Mouse (Mus musculus): Measurements from ENCODE around the gene Ccdc74a. TPM values are rescaled to one million over a fixed set of nuclear protein-coding genes. Genes with fewer than 3 reads are reported as not detected.

The Ccdc74a gene
- polyA plus RNA-seq, 1 experiment, result 9.6 TPM

DNA sequence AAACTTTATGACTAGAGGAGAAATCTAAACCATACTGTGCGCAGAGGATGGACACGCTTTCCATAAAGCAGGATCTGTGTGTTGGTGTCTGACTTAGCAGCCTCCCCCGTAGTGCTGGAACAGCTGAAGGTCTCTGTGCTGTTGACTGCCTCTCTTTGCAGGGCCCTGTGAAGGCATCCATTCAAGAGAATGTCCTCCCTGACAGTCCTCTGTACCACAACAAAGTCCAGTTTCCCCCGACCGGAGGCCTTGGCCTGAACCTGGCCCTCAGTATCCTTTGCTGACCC lies 20.1 kb upstream of the Ccdc74a start:
- Histone ChIP-seq H3K36me3 (ENCODE audit: control insufficient read depth, insufficient read depth) (peaks cover 70% of the 10 kb centered on the region), H3K4me3 (ENCODE audit: insufficient read depth, poor library complexity, severe bottlenecking) (no peak overlapping the region), H3K79me3 (ENCODE audit: low read depth) (peaks cover 4% of the 10 kb centered on the region), H3K79me2 (ENCODE audit: control insufficient read depth, insufficient read depth) (peaks cover 5% of the 10 kb centered on the region), H3K27me3 (ENCODE audit: control insufficient read depth, insufficient read depth, insufficient read length) (no peaks in the 10 kb centered on the region), H3ac (ENCODE audit: control insufficient read depth, insufficient read length, low read depth) (no peak overlapping the region)
- TF ChIP-seq FOSL1 (IDR thresholded peaks at IDR 0.05; ENCODE audit: insufficient read depth, low read length, poor library complexity, severe bottlenecking) (no peak), MYOG (IDR thresholded peaks at IDR 0.05; ENCODE audit: control insufficient read depth, extremely low read depth, insufficient read length) (no peak), MAX (IDR thresholded peaks at IDR 0.05) (no peak), MYOD1 (IDR thresholded peaks at IDR 0.05; ENCODE audit: control insufficient read depth, insufficient read length, low read depth) (no peak), USF1 (IDR thresholded peaks at IDR 0.05; ENCODE audit: low read depth) (no peak), CEBPB (IDR thresholded peaks at IDR 0.05; ENCODE audit: low read depth) (no peak), CTCF (IDR thresholded peaks at IDR 0.05; ENCODE audit: control insufficient read depth, insufficient read depth, insufficient read length) (no peak)

DNA sequence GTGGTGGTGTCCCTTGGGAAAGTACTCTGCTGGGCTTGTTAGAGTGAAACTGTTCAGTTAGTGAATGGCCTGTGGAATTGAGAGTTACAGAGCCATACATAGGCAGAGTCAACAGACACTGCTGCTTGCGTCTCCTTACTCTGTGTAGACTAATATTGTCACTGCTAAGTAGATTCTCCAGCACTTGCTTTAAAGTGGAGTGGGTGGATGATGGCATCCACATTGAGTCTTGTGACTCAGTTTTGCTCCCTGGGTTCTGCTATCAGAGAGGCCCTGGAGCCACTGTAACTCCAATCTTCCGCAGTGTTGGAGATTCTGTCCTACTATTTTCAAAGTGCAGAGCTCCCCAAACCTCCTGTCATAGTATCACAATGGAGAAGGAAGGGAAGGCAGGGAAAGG lies 13.7 kb upstream of the Ccdc74a start:
- H3K27me3 ChIP-seq (ENCODE audit: control insufficient read depth, insufficient read depth, insufficient read length), result no peaks in the 10 kb centered on the region
- no peaks in the 10 kb centered on the region for H3K79me2 ChIP-seq (ENCODE audit: control insufficient read depth, insufficient read depth)
- H3K4me3 ChIP-seq (ENCODE audit: insufficient read depth, poor library complexity, severe bottlenecking), result no peak overlapping the region
- H3K79me3 ChIP-seq (ENCODE audit: low read depth), result no peaks in the 10 kb centered on the region
- peaks cover 64% of the 10 kb centered on the region for H3K36me3 ChIP-seq (ENCODE audit: control insufficient read depth, insufficient read depth)
- no peak for TF ChIP-seq FOSL1 (IDR thresholded peaks at IDR 0.05; ENCODE audit: insufficient read depth, low read length, poor library complexity, severe bottlenecking)
- no peak for TF ChIP-seq CTCF (IDR thresholded peaks at IDR 0.05; ENCODE audit: control insufficient read depth, insufficient read depth, insufficient read length)
- no peak for TF ChIP-seq CEBPB (IDR thresholded peaks at IDR 0.05; ENCODE audit: low read depth)
- TF ChIP-seq MYOG (IDR thresholded peaks at IDR 0.05; ENCODE audit: control insufficient read depth, extremely low read depth, insufficient read length), result no peak
- TF ChIP-seq MAX (IDR thresholded peaks at IDR 0.05), result no peak
- no peak for TF ChIP-seq MYOD1 (IDR thresholded peaks at IDR 0.05; ENCODE audit: control insufficient read depth, insufficient read length, low read depth)
- no peak for TF ChIP-seq USF1 (IDR thresholded peaks at IDR 0.05; ENCODE audit: low read depth)
- H3ac ChIP-seq (ENCODE audit: control insufficient read depth, insufficient read length, low read depth), result no peak overlapping the region

DNA sequence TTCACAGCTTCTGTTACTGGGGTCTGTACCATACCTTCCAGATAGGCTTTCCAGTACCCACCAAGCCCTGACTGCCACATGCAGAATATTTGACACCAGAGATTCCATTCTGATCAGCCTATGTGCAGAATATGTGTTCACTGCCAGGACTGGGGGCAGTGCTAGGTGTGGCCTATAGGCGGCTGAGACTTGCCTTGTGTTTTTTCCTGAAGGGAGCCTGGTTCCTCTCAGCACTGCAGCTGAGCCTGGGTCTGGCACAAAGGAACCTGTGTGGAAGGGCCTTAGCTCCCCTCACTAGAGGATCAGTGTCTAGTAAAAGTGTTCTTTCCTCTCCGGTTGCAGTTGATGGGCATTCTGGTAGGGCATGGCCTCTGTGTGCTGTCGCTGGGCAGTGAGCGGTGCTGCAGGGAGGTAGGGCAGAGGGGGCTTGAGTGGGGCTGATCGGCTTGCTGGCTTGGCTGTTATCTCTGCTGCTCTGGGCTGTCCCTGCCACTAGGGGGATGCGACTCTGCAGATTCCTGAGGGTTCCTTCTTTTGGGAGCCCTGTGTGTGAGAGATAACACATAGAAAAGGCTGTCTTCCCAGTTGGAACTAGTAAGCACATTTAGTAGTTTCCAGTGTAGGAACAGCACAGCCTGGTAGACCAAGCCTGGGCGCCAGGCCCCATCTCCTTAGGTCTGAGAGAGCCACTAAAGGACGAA lies 12.6 kb upstream of the Ccdc74a start:
- H3K36me3 ChIP-seq (ENCODE audit: control insufficient read depth, insufficient read depth), result peaks cover 63% of the 10 kb centered on the region
- no peak for TF ChIP-seq MYOG (IDR thresholded peaks at IDR 0.05; ENCODE audit: control insufficient read depth, extremely low read depth, insufficient read length)
- no peak for TF ChIP-seq CEBPB (IDR thresholded peaks at IDR 0.05; ENCODE audit: low read depth)
- no peak for TF ChIP-seq FOSL1 (IDR thresholded peaks at IDR 0.05; ENCODE audit: insufficient read depth, low read length, poor library complexity, severe bottlenecking)
- TF ChIP-seq MAX (IDR thresholded peaks at IDR 0.05), result no peak
- TF ChIP-seq CTCF (IDR thresholded peaks at IDR 0.05; ENCODE audit: control insufficient read depth, insufficient read depth, insufficient read length), result no peak
- no peak for TF ChIP-seq MYOD1 (IDR thresholded peaks at IDR 0.05; ENCODE audit: control insufficient read depth, insufficient read length, low read depth)
- TF ChIP-seq USF1 (IDR thresholded peaks at IDR 0.05; ENCODE audit: low read depth), result no peak
- H3K79me3 ChIP-seq (ENCODE audit: low read depth), result no peaks in the 10 kb centered on the region
- no peaks in the 10 kb centered on the region for H3K79me2 ChIP-seq (ENCODE audit: control insufficient read depth, insufficient read depth)
- no peaks in the 10 kb centered on the region for H3K27me3 ChIP-seq (ENCODE audit: control insufficient read depth, insufficient read depth, insufficient read length)
- H3ac ChIP-seq (ENCODE audit: control insufficient read depth, insufficient read length, low read depth), result no peak overlapping the region
- no peak overlapping the region for H3K4me3 ChIP-seq (ENCODE audit: insufficient read depth, poor library complexity, severe bottlenecking)

DNA sequence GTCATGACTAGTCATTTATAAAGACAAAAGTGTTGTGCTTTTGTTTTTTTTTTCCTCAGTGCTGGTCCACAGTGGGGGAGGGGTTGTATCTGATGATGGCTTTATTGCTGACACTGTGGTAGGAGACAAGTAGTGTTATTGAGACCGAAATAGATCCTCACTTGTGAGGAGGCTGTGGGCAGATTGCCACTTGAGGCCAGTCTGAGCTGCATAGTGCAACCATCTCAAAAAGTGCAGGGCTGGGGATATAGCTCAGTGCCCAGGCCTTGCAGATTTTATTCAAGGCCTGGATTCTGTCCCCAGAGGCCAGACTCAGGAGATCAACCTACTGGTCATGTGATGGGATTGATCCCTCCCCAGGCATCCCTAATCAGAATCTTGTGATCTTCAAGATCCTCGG lies 9.4 kb upstream of the Ccdc74a start:
- Histone ChIP-seq H3K36me3 (ENCODE audit: control insufficient read depth, insufficient read depth) (peaks cover 67% of the 10 kb centered on the region), H3K79me2 (ENCODE audit: control insufficient read depth, insufficient read depth) (no peaks in the 10 kb centered on the region), H3K79me3 (ENCODE audit: low read depth) (no peaks in the 10 kb centered on the region), H3ac (ENCODE audit: control insufficient read depth, insufficient read length, low read depth) (no peak overlapping the region), H3K4me3 (ENCODE audit: insufficient read depth, poor library complexity, severe bottlenecking) (no peak overlapping the region), H3K27me3 (ENCODE audit: control insufficient read depth, insufficient read depth, insufficient read length) (no peaks in the 10 kb centered on the region)
- TF ChIP-seq CEBPB (IDR thresholded peaks at IDR 0.05; ENCODE audit: low read depth) (no peak), USF1 (IDR thresholded peaks at IDR 0.05; ENCODE audit: low read depth) (no peak), MAX (IDR thresholded peaks at IDR 0.05) (no peak), MYOG (IDR thresholded peaks at IDR 0.05; ENCODE audit: control insufficient read depth, extremely low read depth, insufficient read length) (no peak)

DNA sequence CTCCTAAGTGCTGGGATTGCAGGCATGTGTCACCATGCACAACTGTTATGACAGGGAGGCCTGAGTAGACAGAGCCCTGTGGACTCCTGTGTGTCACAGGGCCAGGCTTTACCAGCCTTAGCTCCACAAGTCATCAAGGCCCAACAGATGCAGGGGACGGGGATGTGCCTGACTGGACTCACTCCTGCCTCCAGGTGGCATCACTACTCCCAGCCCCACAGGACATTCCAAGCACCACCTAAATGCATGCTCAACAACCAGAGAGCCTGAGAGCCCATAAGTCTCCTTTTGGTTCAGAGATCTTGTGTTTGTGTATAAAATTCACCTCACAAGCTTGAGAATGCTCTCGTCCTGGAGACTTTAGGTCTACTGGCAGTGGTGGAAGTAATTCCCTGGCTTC lies 8.7 kb upstream of the Ccdc74a start:
- peaks cover 67% of the 10 kb centered on the region for H3K36me3 ChIP-seq (ENCODE audit: control insufficient read depth, insufficient read depth)
- no peaks in the 10 kb centered on the region for H3K27me3 ChIP-seq (ENCODE audit: control insufficient read depth, insufficient read depth, insufficient read length)
- TF ChIP-seq FOSL1 (IDR thresholded peaks at IDR 0.05; ENCODE audit: insufficient read depth, low read length, poor library complexity, severe bottlenecking) (no peak), CTCF (IDR thresholded peaks at IDR 0.05; ENCODE audit: control insufficient read depth, insufficient read depth, insufficient read length) (peak; percentile 29), USF1 (IDR thresholded peaks at IDR 0.05; ENCODE audit: low read depth) (no peak), CEBPB (IDR thresholded peaks at IDR 0.05; ENCODE audit: low read depth) (no peak), MYOD1 (IDR thresholded peaks at IDR 0.05; ENCODE audit: control insufficient read depth, insufficient read length, low read depth) (no peak)
- no peaks in the 10 kb centered on the region for H3K79me2 ChIP-seq (ENCODE audit: control insufficient read depth, insufficient read depth)
- no peak overlapping the region for H3K4me3 ChIP-seq (ENCODE audit: insufficient read depth, poor library complexity, severe bottlenecking)
- H3ac ChIP-seq (ENCODE audit: control insufficient read depth, insufficient read length, low read depth), result no peak overlapping the region
- no peaks in the 10 kb centered on the region for H3K79me3 ChIP-seq (ENCODE audit: low read depth)

DNA sequence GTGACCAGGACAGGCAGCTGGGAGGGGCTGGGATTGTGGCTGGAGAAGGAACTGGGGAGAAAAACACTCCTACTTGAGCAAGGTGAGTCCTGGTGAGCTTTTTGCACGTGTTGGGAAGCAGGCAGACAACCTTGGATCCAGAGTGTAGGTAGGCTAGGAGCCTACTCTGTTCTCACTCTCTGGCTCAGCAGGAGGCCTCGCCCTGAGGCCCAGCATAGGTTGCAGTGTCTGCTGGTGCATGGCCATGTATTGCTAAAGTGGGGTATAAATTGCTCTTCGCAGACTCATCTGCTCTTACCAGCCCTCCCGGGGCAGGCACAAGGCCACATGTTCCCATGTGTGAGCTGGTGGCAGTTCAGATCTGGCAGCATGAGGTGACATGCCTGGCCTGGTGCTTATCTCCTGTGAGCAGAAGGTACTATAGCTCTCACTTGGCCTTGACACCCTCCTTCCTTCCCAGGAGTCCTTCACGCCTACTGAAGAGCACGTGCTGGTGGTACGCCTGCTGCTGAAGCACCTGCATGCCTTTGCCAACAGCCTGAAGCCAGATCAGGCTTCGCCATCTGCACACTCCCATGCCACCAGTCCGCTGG lies 8.1 kb upstream of the Ccdc74a start:
- Histone ChIP-seq H3K79me2 (ENCODE audit: control insufficient read depth, insufficient read depth) (no peaks in the 10 kb centered on the region), H3K79me3 (ENCODE audit: low read depth) (no peaks in the 10 kb centered on the region), H3K36me3 (ENCODE audit: control insufficient read depth, insufficient read depth) (peaks cover 67% of the 10 kb centered on the region), H3K27me3 (ENCODE audit: control insufficient read depth, insufficient read depth, insufficient read length) (no peaks in the 10 kb centered on the region), H3ac (ENCODE audit: control insufficient read depth, insufficient read length, low read depth) (no peak overlapping the region), H3K4me3 (ENCODE audit: insufficient read depth, poor library complexity, severe bottlenecking) (no peak overlapping the region)
- TF ChIP-seq CEBPB (IDR thresholded peaks at IDR 0.05; ENCODE audit: low read depth), result no peak
- TF ChIP-seq CTCF (IDR thresholded peaks at IDR 0.05; ENCODE audit: control insufficient read depth, insufficient read depth, insufficient read length), result no peak
- no peak for TF ChIP-seq USF1 (IDR thresholded peaks at IDR 0.05; ENCODE audit: low read depth)
- no peak for TF ChIP-seq MAX (IDR thresholded peaks at IDR 0.05)
- no peak for TF ChIP-seq MYOD1 (IDR thresholded peaks at IDR 0.05; ENCODE audit: control insufficient read depth, insufficient read length, low read depth)
- no peak for TF ChIP-seq FOSL1 (IDR thresholded peaks at IDR 0.05; ENCODE audit: insufficient read depth, low read length, poor library complexity, severe bottlenecking)
- TF ChIP-seq MYOG (IDR thresholded peaks at IDR 0.05; ENCODE audit: control insufficient read depth, extremely low read depth, insufficient read length), result no peak
